Mouse (Mus musculus) urinary bladder, adult 2 months (tissue): Measurements from ENCODE around the gene Tmub2. TPM values are rescaled to one million over a fixed set of nuclear protein-coding genes. Genes with fewer than 3 reads are reported as not detected.

Experiments
- DNase-seq: peaks from one replicate; pipeline ENCODE4 v3.0.0; 2022; ENCODE audit warnings: low spot score
- polyA plus RNA-seq: library from polyadenylated mRNA; depleted of rRNA; stranded (reverse); fragments of >200 nt; gene quantifications from 2 replicates; pipeline ENCODE4 v1.2.3, GENCODE M21; 2012

The Tmub2 gene
- polyA plus RNA-seq, 1 experiment, result 57.6 TPM

DNA sequence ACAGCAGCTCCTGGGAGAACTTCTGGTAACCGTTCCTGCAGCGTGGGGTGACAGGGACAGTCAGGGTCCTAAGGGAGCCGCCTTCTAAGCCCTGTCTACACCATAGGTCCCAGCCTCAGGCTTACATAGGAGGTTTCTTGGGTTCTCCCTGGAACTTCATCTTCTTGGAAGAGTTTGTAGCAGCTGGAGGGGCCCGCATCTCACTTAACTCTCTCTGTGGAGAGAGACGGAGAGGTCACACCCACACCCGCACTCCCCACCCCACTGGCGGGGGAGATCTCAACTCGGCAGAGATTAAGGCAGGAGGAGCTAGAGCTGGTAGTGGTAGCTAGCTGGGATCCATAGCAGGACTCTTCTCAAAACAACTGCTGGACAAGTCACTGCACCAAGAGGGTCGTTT, 23.4 kb downstream of the Tmub2 start:
- DNase-seq, result no peak

DNA sequence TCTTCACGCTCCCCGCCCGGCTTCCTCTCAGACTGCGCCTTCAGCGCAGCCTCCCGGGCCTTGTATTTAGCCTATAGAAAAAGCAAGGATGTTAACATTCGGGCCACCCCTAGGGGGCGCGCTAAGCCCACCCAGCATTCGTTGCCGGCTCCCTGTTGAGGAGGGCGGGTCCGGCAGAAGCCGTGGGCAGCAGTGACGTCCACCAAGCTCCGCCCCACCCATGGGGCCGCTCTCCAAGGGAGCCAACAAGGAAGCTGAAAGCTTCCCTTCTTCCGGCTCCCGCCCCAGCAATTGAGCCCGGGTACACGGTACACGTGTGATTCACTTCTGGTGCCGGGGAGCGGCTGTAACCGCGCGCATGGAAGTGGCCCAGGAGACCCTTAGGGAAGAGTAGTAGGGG, 24.2 kb downstream of the Tmub2 start:
- DNase-seq, result peak; percentile 94

- DNase-seq, result no peak
These were observed 25.3 kb downstream of the Tmub2 start for GRCm38 (mm10) chr11:102309821-102310617.

- DNase-seq, result no peak
These were observed 26.3 kb downstream of the Tmub2 start for GRCm38 (mm10) chr11:102310768-102311695.

DNA sequence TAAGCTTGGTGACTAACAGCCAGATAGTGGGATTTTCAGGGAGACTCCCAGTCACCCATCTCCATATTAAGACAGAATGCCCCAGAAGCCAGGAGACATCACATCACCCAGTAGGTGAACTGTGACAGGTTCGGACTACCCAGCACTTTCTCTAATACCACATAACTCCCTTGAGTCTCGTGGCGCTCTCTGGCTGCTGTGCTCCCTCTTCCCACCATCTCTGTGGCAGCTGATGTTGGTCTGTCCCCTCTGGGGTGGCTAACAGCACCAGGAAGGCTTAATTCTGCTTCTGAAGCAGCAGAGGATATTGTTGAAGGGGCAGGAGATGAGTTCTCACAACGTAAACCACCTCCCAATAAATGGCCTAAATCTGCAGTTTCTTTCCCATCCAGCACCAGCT, 27.2 kb downstream of the Tmub2 start:
- DNase-seq, result no peak

GRCm38 (mm10) chr11:102312586-102312985, 27.9 kb downstream of the Tmub2 start:
- no peak for DNase-seq

DNA sequence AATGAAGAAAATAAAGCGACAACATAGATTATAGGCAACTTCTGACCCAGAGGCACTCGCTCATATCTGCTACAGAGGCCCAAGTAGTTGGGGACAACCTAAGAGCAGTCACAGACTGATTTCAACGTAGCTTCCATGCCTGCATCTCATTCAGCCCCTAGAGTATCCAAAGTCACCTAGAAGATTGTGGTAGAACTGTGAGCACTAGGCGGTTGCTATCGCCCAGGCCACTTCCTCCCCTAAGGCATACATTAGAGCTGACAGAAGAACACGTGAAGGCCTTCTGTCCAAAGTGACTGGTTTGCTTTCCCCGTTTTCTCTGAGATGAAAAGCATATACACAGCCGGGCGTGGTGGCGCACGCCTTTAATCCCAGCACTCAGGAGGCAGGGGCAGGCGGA, 29.6 kb downstream of the Tmub2 start:
- no peak for DNase-seq

- no peak for DNase-seq
These were observed 31.2 kb downstream of the Tmub2 start for GRCm38 (mm10) chr11:102315690-102316571.

- DNase-seq, result peak; percentile 90
These were observed 32.0 kb downstream of the Tmub2 start for GRCm38 (mm10) chr11:102316572-102317297.

DNA sequence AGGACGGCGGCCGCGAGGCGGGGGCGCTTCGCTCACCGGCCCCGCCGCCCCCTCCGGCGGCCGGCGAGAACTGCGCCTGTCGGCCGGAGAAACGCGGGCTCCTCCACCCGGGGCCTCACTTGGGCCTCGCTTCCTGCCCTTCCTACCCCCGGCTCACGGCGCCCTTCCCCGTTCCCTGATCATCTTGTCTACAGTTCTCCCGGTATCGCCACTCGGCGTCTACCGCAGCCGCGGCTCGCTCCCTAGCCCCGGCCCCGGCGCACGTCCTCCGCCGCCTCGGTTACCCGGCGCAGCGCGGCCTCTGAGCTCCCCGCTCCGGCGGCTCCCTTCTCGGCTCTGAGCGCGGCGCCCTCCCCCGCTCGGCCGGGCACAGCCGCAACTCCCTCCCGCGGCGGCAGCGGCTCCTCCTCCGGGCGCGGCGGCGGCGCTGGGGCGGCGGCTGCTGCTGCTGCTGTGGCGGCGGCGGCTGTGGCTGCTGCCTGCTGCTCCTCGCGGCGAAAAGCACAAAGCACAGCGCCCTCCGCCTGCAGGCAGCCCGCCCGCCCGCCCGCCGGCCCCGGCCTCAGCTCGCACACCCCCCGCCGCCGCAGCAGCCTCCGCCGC, 32.7 kb downstream of the Tmub2 start:
- DNase-seq, result peak; percentile 64

DNA sequence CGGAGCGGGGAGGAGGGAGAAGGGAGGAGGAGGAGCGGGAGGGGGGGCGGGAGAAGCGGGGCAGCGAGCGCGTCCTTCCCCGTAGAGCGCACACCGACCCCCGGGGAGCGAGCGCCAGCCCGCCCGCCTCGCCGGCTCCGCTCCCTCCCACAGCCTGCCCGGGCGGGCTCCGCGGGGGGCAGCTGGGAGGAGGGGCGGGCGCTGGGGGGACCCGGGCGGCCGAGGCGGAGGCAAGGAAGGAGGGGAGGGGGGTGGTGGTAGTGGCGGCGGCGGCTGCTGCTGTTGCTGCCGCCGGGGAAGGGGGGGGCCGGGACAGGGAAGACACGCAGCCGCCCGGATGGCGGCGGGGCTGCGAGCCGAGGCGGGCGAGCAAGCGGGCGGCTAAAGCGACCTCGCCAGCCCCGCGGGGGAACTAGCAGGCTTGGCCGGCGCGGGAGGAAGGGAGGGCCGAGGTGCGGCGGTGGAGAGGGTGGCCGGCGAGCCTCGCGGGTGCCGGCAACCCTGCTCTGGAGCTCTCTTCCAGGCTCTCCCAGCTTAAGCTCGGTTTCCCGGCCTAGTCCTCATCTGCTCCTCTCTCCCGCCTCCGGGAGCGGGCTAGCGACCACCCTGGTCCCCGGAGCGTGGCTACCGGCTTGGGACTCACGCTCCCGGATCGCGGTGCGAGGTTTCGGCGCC, 33.3 kb downstream of the Tmub2 start:
- peak; percentile 72 for DNase-seq

GRCm38 (mm10) chr11:102318576-102319409, 34.1 kb downstream of the Tmub2 start:
- peak; percentile 69 for DNase-seq

DNA sequence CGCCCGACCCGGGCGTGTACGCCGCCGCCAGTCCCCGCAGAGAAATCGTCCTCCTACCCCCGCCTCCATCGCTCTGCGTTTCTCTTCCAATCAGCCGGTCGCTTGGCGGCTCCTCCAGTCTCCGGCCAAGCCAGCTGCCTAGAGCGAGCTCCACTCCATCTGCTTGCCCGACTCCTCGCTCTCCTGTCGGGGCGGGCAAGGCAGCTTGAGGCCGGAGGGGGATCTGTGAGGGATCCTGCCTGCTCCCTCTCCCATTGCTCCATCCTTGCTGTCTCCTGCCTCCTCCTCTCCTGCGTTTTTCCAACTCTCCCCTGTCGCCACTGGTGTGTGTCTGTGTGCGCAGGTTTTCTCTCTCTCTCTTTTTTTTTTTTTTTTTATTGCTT, 34.7 kb downstream of the Tmub2 start, which contains the start of gene Ubtf:
TSS of gene Ubtf (minus strand) at position 333 of the 383 bp plus-strand sequence.
- peak; percentile 72 for DNase-seq

- peak; percentile 67 for DNase-seq
These were observed 35.4 kb downstream of the Tmub2 start for GRCm38 (mm10) chr11:102319941-102320685.

GRCm38 (mm10) chr11:102320686-102321005, 35.9 kb downstream of the Tmub2 start:
- DNase-seq, result peak; percentile 52

GRCm38 (mm10) chr11:102321931-102322330, 37.2 kb downstream of the Tmub2 start:
- DNase-seq, result no peak

- no peak for DNase-seq
These were observed 38.8 kb downstream of the Tmub2 start for GRCm38 (mm10) chr11:102323516-102323915.

- no peak for DNase-seq
These were observed 42.5 kb downstream of the Tmub2 start for GRCm38 (mm10) chr11:102327250-102327649.
